Mouse (Mus musculus) cerebellum, adult 2 months (tissue): ENCODE results near the gene Spint5. TPM values are rescaled to one million over a fixed set of nuclear protein-coding genes. Genes with fewer than 3 reads are reported as not detected.

ENCODE experiments used
- DNase-seq, 2 experiments: peaks; one replicate each; pipeline ENCODE4 v3.0.0; 2021
- H3K27ac ChIP-seq: fragments of 200-500 bp; 2 replicates; pipeline ENCODE4 v1.5.1; 2012; ENCODE audit warnings: low read length, control low read depth, inconsistent platforms; ENCODE audit not compliant: insufficient read depth
- H3K27me3 ChIP-seq: fragments of 200-500 bp; 2 replicates; pipeline ENCODE4 v1.6.1; 2012; ENCODE audit warnings: inconsistent platforms, mild to moderate bottlenecking, low read length, moderate library complexity; ENCODE audit not compliant: control insufficient read depth, insufficient read depth
- H3K4me1 ChIP-seq: fragments of 200-500 bp; 2 replicates; pipeline ENCODE4 v1.6.1; 2011; ENCODE audit warnings: low read length; ENCODE audit not compliant: control insufficient read depth, insufficient read depth
- H3K4me3 ChIP-seq: fragments of 200-500 bp; replicated peaks from 2 replicates; pipeline ENCODE3; 2011; ENCODE audit warnings: mild to moderate bottlenecking, low read depth, low read length, control low read depth; ENCODE audit not compliant: insufficient read depth
- CTCF ChIP-seq: fragments of 200-500 bp; IDR thresholded peaks from 2 replicates; pipeline ENCODE4 v1.5.1; 2011; ENCODE audit warnings: low read depth, mild to moderate bottlenecking, control low read depth, low read length, moderate library complexity, borderline replicate concordance; ENCODE audit not compliant: insufficient read depth
- POLR2A ChIP-seq: fragments of 200-500 bp; IDR thresholded peaks from 2 replicates; pipeline ENCODE4 v1.6.1; 2011; ENCODE audit warnings: low read length, control low read depth, borderline replicate concordance; ENCODE audit not compliant: insufficient read depth
- WGBS: fragments of 180-500 bp; shearing (Covaris S2); methylation state at CpG from one replicate; pipeline ENCODE4 v1.1.7; 2018; 5-methylcytosine and 5-hydroxymethylcytosine counted together
- polyA plus RNA-seq: library from polyadenylated mRNA; depleted of rRNA; stranded (reverse); fragments of >200 nt; gene quantifications from 2 replicates; pipeline ENCODE4 v1.2.3, GENCODE M21; 2012

The Spint5 gene
- polyA plus RNA-seq, 1 experiment = not detected

- Histone ChIP-seq H3K4me3 (no peak overlapping the region), H3K27me3 (no peaks in the 10 kb centered on the region), H3K27ac (no peak overlapping the region), H3K4me1 (no peaks in the 10 kb centered on the region)
- no peak for DNase-seq
- WGBS = 54% methylated on average over 4 of the region's 4 CpGs
- no peak for TF ChIP-seq POLR2A
- no peak for TF ChIP-seq CTCF
Measured at GRCm38 (mm10) chr2:164723276-164723675, 8.2 kb downstream of the Spint5 start.

- TF ChIP-seq CTCF (peak; percentile 74), POLR2A (no peak)
Measured at GRCm38 (mm10) chr2:164725895-164726619, 11.0 kb downstream of the Spint5 start.

DNA sequence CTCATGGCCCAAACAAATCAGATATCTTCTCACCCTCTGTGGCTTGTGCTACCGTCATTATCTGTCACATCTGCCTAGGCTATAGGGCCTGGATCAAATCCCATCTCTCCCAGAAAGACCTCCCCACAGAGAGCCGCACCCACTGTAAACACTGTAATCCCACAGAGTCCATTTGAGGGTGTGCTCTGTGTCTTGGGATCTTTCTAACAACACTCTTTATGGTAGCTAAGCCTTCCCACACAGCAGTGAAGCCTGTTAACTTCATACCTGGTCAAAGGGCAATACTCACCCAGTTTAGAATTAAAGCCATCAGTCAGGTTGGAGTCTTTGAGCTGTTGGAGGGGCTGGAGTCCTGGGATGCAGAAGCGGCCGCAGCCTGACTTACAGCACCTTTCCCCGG lies 16.6 kb downstream of the Spint5 start:
- Histone ChIP-seq H3K27ac (no peak overlapping the region), H3K4me3 (no peak overlapping the region), H3K4me1 (no peaks in the 10 kb centered on the region), H3K27me3 (no peaks in the 10 kb centered on the region; the same call in 1 of the 2 replicates)
- TF ChIP-seq CTCF (no peak), POLR2A (no peak)
- no peak for DNase-seq
- WGBS = 81% methylated on average over 5 of the region's 5 CpGs

More at GRCm38 (mm10) chr2:164725895-164726619, 11.0 kb downstream of the Spint5 start:
- Histone ChIP-seq H3K4me3 (no peak overlapping the region), H3K27ac (no peak overlapping the region), H3K4me1 (no peaks in the 10 kb centered on the region), H3K27me3 (no peaks in the 10 kb centered on the region)
- WGBS = 19% methylated on average over 6 of the region's 6 CpGs
- peak; percentile 39 to 50 for DNase-seq

DNA sequence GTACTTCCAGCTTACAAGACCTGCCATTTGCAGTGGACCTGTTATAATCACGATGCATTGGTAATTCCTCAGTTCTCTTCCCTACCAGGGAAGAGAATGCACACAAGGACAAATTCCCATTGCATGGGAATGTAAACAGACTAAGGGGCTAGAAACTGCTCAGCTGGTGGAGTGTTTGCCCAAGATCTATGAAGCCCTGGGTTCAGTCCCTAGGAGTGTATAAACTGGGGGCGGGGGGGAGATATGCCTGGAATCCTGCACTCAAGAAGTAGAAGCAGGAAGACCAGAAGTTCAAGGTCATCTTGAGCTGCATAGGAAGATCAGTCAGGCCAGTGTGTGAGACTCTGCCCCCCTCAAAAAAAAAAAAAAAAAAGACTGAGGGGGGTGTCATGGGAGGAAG lies 18.2 kb downstream of the Spint5 start:
- H3K27ac ChIP-seq = no peak overlapping the region
- no peak for DNase-seq
- no peaks in the 10 kb centered on the region; the same call in 1 of the 2 replicates for H3K27me3 ChIP-seq
- 93% methylated on average over 2 of the region's 2 CpGs for WGBS
- no peaks in the 10 kb centered on the region for H3K4me1 ChIP-seq
- TF ChIP-seq CTCF = no peak
- TF ChIP-seq POLR2A = no peak
- no peak overlapping the region for H3K4me3 ChIP-seq

DNA sequence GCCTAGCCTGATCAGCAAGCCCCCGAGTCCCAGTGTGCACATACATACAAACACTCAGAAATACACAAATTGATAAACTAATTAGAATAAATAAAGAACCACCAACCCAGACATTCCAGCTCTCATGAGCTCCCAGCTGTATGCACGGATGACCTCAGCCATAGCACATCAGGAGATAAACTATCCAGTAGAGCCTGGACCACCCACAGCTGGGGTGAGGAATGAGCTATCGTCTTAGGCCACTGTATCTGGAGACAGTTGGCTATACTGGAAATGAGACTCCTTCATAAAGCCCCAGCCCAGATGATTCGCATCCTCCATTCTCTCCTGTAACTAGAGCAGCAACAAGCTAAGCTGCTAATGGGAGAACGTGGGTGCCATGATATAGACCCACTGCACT lies 19.7 kb downstream of the Spint5 start:
- TF ChIP-seq CTCF (no peak), POLR2A (no peak)
- 83% methylated on average over 5 of the region's 5 CpGs for WGBS
- no peak overlapping the region for H3K27ac ChIP-seq
- H3K4me1 ChIP-seq = no peaks in the 10 kb centered on the region
- H3K27me3 ChIP-seq = no peaks in the 10 kb centered on the region; the same call in 1 of the 2 replicates
- no peak for DNase-seq
- no peak overlapping the region for H3K4me3 ChIP-seq

DNA sequence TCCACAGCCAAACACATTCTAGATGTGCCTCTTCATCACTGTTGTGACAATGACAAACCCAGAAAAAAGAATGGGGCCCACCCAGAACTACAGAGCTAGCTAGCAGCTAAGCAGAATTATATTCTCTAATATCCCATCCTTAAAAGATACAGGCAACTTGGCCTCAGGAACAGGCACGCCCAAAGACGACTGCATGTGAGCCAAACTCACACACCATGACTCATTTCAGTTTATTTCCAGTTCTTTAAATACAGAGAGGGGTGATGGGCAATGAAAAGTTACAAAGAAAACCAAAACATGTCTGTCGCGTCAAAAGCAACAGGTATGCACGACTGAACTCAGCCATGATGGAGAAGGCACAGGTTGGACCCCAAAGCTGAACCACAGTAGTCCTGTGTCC lies 20.3 kb downstream of the Spint5 start:
- 85% methylated on average over 5 of the region's 5 CpGs for WGBS

DNA sequence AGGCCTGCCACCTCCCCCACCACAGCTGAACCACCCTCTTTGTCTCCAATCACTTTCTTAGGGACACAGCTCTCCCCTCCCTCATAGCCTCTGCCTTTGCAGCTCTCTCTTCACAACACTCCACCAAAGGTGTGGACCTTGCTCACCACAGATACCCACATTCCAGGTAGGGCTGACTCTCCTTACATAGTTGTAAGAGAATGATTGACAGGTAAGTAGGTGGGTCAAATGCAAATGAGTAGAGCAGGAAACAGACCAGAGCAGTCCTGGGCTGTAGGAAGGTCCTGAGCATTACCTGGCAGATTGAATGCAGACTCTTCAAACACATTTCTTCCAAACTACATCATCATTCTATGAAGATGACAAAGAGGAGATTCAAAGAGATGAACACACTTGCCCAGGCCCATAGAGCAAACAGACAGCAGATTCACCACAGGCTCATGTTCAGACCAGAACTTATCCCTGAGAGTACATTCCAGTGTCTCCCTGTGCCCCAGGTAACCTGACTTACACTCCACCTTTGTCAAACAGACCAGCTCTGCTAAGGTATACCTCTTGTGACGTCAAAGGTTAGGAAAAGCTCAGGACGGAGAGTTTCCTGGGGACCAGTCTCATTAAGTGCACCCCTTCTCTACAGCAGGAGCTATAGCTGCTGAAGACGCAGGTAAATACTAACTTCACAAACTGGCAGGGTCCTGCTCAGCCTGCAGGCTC lies 22.4 kb downstream of the Spint5 start:
- no peak for DNase-seq
- H3K4me1 ChIP-seq = no peaks in the 10 kb centered on the region
- TF ChIP-seq CTCF (no peak), POLR2A (no peak)
- no peak overlapping the region for H3K4me3 ChIP-seq
- WGBS = 75% methylated on average over 3 of the region's 3 CpGs
- H3K27me3 ChIP-seq = no peaks in the 10 kb centered on the region; the same call in 1 of the 2 replicates
- no peak overlapping the region for H3K27ac ChIP-seq

More for the DNA sequence above, 20.3 kb downstream of the Spint5 start:
- Histone ChIP-seq H3K4me3 (no peak overlapping the region), H3K27ac (no peak overlapping the region), H3K4me1 (no peaks in the 10 kb centered on the region), H3K27me3 (no peaks in the 10 kb centered on the region; the same call in 1 of the 2 replicates)
- TF ChIP-seq POLR2A (no peak), CTCF (no peak)
- no peak for DNase-seq
